Mouse (Mus musculus) telencephalon, adult 2 months (tissue): ENCODE measurements around the gene Mvk.

Experiments
- DNase-seq: peaks from one replicate; pipeline ENCODE4 v3.0.0-alpha.2; 2011; ENCODE audit warnings: low read depth, low spot score

Mvk gene

DNA sequence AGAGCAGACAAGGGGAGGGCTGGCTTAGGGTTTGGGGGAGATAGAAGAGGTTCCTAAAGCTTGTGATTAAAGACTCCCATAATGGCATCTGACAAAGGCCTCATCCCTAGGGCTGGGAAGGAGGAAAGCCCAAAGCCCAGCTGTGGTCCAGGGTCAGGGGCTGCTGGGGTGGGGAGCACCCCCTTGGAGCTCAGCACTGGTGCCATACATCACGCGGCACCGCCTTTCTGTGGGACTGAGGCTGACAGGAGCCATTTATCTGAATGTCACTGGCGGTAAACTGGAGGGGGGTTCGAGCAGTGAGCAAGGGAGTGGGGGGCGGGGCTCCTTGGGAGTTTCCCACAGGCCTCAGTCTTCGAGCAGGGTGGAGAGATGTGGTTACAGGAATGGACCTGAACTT is 65.4 kb downstream of the Mvk start:
- DNase-seq = no peak
